Mouse (Mus musculus) cerebellum, adult 2 months (tissue): ENCODE results near the gene Borcs7.

Source experiments
- CTCF ChIP-seq: fragments of 200-500 bp; IDR thresholded peaks from 2 replicates; pipeline ENCODE4 v1.5.1; 2011; ENCODE audit warnings: low read depth, mild to moderate bottlenecking, control low read depth, low read length, moderate library complexity, borderline replicate concordance; ENCODE audit not compliant: insufficient read depth
- POLR2A ChIP-seq: fragments of 200-500 bp; IDR thresholded peaks from 2 replicates; pipeline ENCODE4 v1.6.1; 2011; ENCODE audit warnings: low read length, control low read depth, borderline replicate concordance; ENCODE audit not compliant: insufficient read depth

DNA sequence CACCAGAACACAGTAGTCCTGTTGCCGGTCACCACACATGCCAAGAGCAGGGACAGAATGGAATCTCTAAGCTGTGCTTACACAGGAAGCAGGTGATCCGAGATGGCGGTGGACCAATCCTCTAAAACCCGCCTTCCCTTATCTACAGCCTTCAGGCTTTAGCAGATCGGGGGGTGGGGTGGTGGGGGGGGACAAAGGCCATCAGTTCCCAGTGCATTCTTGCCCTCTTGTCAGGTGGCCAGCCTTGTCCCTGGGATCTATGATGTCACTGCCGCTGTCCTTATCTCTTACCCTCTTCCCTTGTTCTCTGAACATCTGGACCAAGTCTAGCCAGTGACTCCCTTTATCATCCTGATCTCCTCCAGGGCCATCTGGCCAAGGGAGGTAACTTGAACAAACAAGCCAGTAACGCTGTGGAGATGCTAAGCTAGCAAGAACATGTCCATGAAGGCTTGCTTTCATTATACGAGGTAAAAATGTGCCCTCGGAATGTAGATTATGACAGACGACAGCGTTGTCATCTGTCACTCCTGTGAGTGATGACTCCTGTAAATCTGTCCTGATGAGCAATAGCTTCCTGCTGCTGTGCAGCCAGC is 38.3 kb downstream of the Borcs7 start:
- TF ChIP-seq POLR2A (no peak), CTCF (no peak)
